Mouse (Mus musculus) neural tube, embryonic 13.5 days (tissue): ENCODE measurements at regions not wholly inside any gene's neighbourhood (a gene's known extent, or its start where the extent isn't known, plus 50 kb on each side); places are given as distances from the start of the nearest gene placed in this dataset.

ENCODE experiments used
- ATAC-seq: fragments of 200-750 bp; cut with Nextera tagmentation; 2 replicates; pipeline ENCODE4 v1.8.0; 2017; ENCODE audit warnings: low read depth, mild to moderate bottlenecking, moderate TSS enrichment, moderate library complexity
- H3K27ac ChIP-seq: fragments of 300-500 bp; sonication (generic); replicated peaks from 2 replicates; pipeline ENCODE4 v1.5.1; 2015; ENCODE audit warnings: moderate library complexity, mild to moderate bottlenecking, inconsistent platforms
- H3K27me3 ChIP-seq: fragments of 300-500 bp; sonication (generic); 2 replicates; pipeline ENCODE4 v1.6.1; 2015; ENCODE audit warnings: mild to moderate bottlenecking, inconsistent platforms
- H3K36me3 ChIP-seq: fragments of 300-500 bp; sonication (generic); 2 replicates; pipeline ENCODE4 v1.6.1; 2015; ENCODE audit warnings: mild to moderate bottlenecking, inconsistent platforms
- H3K4me1 ChIP-seq: fragments of 300-500 bp; sonication (generic); replicated peaks from 2 replicates; pipeline ENCODE4 v1.6.1; 2015; ENCODE audit warnings: inconsistent platforms
- H3K4me2 ChIP-seq: fragments of 300-500 bp; sonication (generic); 2 replicates; pipeline ENCODE4 v1.6.1; 2015; ENCODE audit warnings: inconsistent platforms, mild to moderate bottlenecking, moderate library complexity
- H3K4me3 ChIP-seq: fragments of 300-500 bp; sonication (generic); 2 replicates; pipeline ENCODE4 v1.5.1; 2015; ENCODE audit warnings: mild to moderate bottlenecking, inconsistent platforms
- H3K9ac ChIP-seq: fragments of 300-500 bp; sonication (generic); 2 replicates; pipeline ENCODE4 v1.6.1; 2015; ENCODE audit warnings: moderate library complexity, mild to moderate bottlenecking, inconsistent platforms
- H3K9me3 ChIP-seq: fragments of 300-500 bp; sonication (generic); 2 replicates; pipeline ENCODE4 v1.6.1; 2016; ENCODE audit warnings: inconsistent platforms
- WGBS: fragments of 180-500 bp; shearing (Covaris S2); methylation state at CpG from one replicate; pipeline ENCODE4 v1.1.7; 2015; 5-methylcytosine and 5-hydroxymethylcytosine counted together

DNA sequence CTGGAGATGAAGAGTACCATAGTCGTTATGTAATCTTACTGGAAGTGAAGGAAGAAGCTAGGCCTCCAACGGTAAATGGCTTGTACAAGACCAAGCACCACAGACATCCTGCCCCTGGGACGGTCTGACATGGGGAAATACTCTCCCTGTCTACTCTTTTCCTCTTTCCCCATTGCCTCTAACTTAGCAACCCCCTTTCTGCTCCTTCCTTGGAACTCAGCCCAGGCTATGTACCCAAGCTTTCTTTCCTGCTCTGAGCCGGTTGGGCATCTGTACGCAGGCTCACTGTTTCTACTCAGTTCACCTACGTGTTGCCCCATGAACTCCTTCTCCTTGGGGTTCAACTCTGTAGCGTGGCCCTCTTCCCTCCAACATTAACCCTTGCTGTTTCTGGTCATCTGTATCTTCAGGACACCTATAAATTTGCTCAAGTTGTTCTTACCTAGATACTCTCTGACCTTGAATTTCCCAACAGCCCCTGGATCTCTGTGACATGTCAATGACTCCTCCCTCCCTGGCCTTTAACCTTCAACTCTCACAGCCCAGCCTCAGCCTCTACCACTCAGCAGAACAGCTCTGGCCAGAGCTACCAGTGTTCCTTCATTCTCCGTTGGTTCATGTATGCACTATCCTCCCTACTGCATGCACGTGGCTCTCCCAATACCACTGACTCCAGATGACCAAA lies 71.0 kb upstream of the Usp24 start:
- Histone ChIP-seq H3K27me3 (no peaks in the 10 kb centered on the region), H3K9ac (no peak overlapping the region), H3K4me1 (no peaks in the 10 kb centered on the region), H3K4me2 (no peak overlapping the region), H3K27ac (no peak overlapping the region), H3K9me3 (no peaks in the 10 kb centered on the region), H3K36me3 (no peaks in the 10 kb centered on the region), H3K4me3 (no peak overlapping the region)
- ATAC-seq: no peak
- WGBS: 90% methylated on average over 9 of the region's 9 CpGs

DNA sequence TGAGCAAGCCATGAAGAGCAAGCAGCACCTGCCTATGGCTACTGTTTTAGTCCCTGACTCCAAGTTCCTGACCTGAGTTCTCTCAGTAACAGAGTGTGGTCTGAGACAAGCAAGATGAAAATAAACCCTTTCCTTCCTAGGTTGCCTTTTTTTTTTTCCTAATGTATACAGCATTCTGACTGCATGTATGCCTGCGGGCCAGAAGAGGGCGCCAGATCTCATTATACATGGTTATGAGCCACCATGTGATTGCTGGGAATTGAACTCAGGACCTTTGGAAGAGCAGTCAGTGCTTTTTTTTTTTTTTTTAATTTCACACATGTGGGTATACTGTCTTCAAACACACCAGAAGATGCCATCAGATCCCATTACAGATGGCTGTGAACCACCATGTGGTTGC lies 69.3 kb upstream of the Usp24 start:
- Histone ChIP-seq H3K36me3 (no peaks in the 10 kb centered on the region), H3K4me3 (no peak overlapping the region), H3K27me3 (no peaks in the 10 kb centered on the region), H3K4me2 (no peak overlapping the region), H3K9me3 (no peaks in the 10 kb centered on the region), H3K9ac (no peak overlapping the region), H3K4me1 (no peaks in the 10 kb centered on the region), H3K27ac (no peak overlapping the region)
- WGBS: 74% methylated on average over 2 of the region's 2 CpGs
- no peak for ATAC-seq

DNA sequence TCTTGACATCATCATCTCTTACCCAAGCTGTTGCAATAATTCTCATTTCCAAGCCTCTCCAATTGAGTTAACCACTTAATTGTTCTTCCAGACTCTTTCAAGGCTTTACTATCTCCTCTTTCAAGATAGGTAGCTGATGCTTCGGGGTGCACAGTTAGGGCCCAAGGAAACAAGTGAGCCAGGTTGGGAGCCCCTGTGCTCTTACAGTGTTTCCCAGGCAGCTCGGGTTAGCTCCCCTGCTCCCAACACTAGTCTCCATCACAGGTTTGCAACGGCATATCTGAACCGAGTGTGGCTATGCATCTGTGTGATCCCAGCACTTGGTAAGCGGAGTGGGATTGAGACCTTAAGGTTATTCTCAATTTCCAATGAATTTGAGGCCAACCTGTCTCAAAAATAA lies 68.6 kb upstream of the Usp24 start:
- H3K4me3 ChIP-seq: no peak overlapping the region
- H3K4me1 ChIP-seq: no peaks in the 10 kb centered on the region
- H3K27me3 ChIP-seq: no peaks in the 10 kb centered on the region
- H3K27ac ChIP-seq: no peak overlapping the region
- H3K9me3 ChIP-seq: no peaks in the 10 kb centered on the region; the same call in 1 of the 2 replicates
- H3K36me3 ChIP-seq: no peaks in the 10 kb centered on the region
- H3K4me2 ChIP-seq: no peak overlapping the region
- 93% methylated on average over 5 of the region's 5 CpGs for WGBS
- no peak for ATAC-seq
- no peak overlapping the region for H3K9ac ChIP-seq

DNA sequence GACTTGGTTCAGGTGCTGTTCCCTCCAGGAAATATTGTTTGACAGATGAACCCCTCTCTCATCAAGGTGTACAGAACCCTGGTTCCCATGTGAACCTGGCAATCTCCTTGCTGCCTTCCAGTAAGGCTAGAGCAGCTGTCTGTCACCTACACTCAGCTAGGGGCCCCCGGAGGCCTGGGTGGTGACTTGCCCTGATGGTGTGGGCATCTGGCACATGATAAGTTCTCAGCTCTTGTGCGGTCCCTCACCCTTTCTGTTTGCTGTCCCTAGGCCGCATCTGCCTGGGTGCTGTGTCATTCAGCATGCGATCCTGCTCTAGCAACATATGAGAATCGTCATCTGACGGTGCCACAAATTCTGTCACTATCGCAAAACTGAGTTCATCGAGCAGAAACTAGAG lies 67.7 kb upstream of the Usp24 start:
- no peak overlapping the region for H3K4me3 ChIP-seq
- no peaks in the 10 kb centered on the region; the same call in 1 of the 2 replicates for H3K9me3 ChIP-seq
- H3K36me3 ChIP-seq: no peaks in the 10 kb centered on the region
- no peaks in the 10 kb centered on the region for H3K27me3 ChIP-seq
- H3K4me1 ChIP-seq: no peaks in the 10 kb centered on the region
- no peak overlapping the region for H3K4me2 ChIP-seq
- WGBS: 98% methylated on average over 8 of the region's 8 CpGs
- no peak for ATAC-seq
- H3K27ac ChIP-seq: no peak overlapping the region
- no peak overlapping the region for H3K9ac ChIP-seq

DNA sequence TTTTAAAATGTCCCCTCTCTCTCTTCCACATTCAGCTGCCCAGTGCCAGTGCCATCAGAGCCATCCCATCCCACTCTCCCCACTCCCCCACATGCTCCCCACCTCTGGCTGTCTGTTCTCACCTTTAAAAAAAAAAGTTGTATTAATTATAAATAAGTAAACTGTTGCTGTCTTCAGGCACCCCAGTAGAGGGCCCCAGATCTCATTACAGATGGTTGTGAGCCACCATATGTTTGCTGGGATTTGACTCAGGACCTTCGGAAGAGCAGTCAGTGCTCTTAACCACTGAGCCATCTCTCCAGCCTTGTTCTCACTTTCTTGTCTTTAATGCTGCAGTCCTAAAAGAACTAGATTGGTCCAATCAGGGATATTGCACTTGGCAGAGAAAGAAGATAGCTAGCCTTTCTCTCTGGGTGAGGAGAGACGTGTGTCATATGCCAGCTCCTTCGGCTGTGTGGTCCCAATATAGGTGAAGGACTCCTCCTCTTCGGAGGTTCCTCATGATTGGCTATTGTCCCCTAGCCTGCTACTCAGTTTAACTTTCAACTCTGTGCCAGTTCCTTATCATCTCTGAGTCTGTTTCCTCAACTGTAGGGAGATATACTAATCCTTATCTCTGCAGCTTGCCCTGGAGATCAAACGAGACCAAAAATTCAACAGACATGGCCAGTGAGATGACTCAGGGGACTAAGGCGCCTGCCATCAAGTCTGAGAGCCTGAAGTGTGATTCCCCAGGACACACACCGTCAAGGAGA lies 66.8 kb upstream of the Usp24 start:
- 92% methylated on average over 7 of the region's 7 CpGs for WGBS
- Histone ChIP-seq H3K9me3 (no peaks in the 10 kb centered on the region; the same call in 1 of the 2 replicates), H3K4me2 (no peak overlapping the region), H3K9ac (no peak overlapping the region), H3K27ac (no peak overlapping the region), H3K27me3 (no peaks in the 10 kb centered on the region), H3K4me3 (no peak overlapping the region), H3K4me1 (no peaks in the 10 kb centered on the region), H3K36me3 (no peaks in the 10 kb centered on the region)
- no peak for ATAC-seq

DNA sequence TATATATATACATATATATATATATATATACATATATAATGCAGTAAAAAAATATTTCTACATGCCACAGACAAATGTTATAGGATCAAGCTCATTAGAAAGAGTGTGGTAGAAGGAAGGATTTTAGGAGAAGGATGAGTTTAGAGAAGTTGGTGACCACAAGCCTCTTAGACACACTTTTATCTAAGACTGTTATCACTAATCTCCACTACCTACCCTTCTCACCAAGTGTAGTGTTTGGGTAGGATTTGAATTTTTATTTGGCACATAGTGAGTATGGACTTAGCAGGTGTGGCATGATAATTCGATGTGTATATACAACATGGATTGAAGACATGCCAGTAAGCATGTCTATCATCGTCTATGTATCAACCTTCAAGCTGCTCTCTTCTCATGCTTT lies 66.0 kb upstream of the Usp24 start:
- ATAC-seq: no peak
- no peak overlapping the region for H3K27ac ChIP-seq
- no peak overlapping the region for H3K4me2 ChIP-seq
- no peaks in the 10 kb centered on the region for H3K36me3 ChIP-seq
- H3K9me3 ChIP-seq: no peaks in the 10 kb centered on the region; the same call in 1 of the 2 replicates
- no peak overlapping the region for H3K4me3 ChIP-seq
- no peaks in the 10 kb centered on the region for H3K27me3 ChIP-seq
- H3K4me1 ChIP-seq: no peaks in the 10 kb centered on the region
- 89% methylated on average over 2 of the region's 2 CpGs for WGBS
- no peak overlapping the region for H3K9ac ChIP-seq

DNA sequence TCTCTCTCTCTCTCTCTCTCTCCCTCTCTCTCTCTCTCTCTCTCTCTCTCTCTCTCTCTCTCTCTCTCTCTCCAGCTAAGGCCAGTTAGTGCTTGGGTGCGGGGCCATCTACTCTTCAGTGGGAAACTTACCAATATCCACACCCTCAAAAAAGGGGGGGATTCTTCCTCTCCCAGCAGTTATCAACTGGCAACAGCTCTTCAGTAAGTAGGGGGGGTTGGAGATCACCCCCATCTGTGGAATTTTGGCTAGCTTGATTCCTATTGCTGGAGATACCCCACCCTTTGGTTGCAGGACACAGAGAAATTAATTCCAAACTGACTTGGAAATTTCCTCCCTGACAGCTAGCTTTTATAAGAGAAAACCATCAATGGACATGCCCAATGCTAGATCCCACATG lies 64.6 kb upstream of the Usp24 start:
- Histone ChIP-seq H3K4me2 (no peak overlapping the region), H3K27ac (no peak overlapping the region), H3K9ac (no peak overlapping the region), H3K4me3 (no peak overlapping the region), H3K4me1 (peaks cover 4% of the 10 kb centered on the region), H3K9me3 (no peaks in the 10 kb centered on the region; the same call in 1 of the 2 replicates), H3K27me3 (no peaks in the 10 kb centered on the region), H3K36me3 (no peaks in the 10 kb centered on the region)
- 100% methylated on average over 1 of the region's 1 CpGs for WGBS
- no peak for ATAC-seq

DNA sequence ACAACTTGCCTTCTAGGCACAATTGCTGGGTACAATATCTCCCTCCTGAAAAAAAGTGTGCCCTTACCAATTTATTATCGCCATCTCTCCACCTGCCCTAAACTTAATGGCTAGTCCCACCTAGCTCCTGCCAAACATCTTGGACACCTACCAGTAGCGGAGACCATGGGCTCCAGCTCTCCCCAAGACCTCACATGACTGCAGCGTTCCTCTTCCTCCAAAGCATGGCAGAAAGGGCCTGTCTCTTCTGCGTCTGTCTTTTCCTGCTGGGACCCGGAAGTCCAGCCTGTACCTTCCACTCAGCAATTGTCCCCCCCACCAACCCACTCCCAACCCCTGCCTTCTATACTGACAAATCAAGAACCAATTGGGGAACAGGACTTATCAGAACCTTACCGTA lies 63.1 kb upstream of the Usp24 start:
- H3K4me2 ChIP-seq: no peak overlapping the region
- no peaks in the 10 kb centered on the region for H3K36me3 ChIP-seq
- H3K27me3 ChIP-seq: no peaks in the 10 kb centered on the region
- 90% methylated on average over 6 of the region's 6 CpGs for WGBS
- H3K4me1 ChIP-seq: peaks cover 9% of the 10 kb centered on the region
- H3K27ac ChIP-seq: no peak overlapping the region
- no peak overlapping the region for H3K4me3 ChIP-seq
- H3K9ac ChIP-seq: no peak overlapping the region
- H3K9me3 ChIP-seq: no peaks in the 10 kb centered on the region; the same call in 1 of the 2 replicates
- no peak for ATAC-seq

DNA sequence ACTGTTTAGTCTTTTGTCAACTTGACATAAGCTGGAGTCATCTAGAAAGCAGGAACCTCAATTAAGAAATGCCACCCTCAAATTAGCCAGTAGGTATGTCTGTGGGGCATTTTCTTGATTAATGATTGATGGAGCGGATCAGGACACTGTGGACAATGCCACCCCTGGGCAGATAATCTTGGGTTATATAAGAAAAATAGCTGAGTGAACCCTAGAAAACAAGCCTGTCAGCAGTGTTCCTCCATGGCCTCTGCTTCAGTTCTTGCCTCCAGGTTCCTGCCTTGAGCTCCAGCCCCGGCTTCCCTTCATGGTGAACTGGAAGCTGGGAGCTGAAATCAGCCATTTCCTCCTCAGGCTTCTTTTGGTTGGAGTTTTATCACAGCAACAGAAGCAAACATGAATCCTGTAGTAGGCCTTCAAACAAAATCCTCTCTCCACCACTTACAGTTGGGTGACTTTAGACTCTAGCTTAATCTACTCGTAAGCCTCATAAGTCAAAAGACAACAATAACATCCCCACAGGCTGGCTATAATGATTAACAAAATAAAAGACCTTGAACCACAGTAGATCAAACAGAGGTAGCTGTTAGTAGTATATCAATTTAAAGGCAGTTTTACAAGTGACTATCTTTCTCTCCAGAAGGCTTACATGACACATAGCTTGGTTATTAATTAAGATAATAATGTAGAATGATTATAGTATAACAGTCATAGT lies 61.1 kb upstream of the Usp24 start:
- ATAC-seq: no peak
- Histone ChIP-seq H3K27ac (no peak overlapping the region), H3K4me3 (no peak overlapping the region), H3K9me3 (no peaks in the 10 kb centered on the region; the same call in 1 of the 2 replicates), H3K27me3 (no peaks in the 10 kb centered on the region), H3K4me2 (no peak overlapping the region), H3K36me3 (no peaks in the 10 kb centered on the region), H3K9ac (no peak overlapping the region), H3K4me1 (peaks cover 9% of the 10 kb centered on the region)
- WGBS: 81% methylated on average over 3 of the region's 3 CpGs

DNA sequence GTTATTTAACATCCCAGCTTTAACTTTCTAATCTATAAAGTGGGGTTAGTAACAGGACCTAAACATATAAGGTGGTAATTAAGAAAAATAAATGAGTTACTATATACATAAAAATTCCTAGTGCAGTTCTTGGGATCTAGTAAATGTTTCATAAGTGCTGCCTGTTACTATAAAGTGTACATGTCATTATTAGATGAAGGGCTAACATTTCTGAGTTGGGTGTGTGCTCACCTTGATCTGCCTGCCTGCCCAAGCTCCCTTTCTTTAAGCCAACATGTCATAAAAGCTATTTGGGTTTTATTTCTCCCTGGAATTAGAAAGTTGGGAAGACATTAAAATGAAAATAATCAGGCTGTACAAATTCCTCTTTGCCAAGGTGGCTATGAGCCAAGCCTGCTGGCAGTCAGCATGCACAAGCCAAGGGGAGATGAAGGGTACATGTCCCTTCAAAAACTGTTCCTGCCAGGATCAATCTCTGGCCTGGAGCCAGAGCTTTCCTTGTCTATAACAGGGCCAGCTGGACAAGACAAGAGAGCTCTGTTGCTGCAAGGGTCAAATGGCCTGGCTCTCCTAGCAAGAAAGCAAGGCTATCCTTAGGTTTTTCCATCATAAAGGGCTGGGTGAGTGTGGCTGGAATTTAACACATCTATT lies 59.9 kb upstream of the Usp24 start:
- Histone ChIP-seq H3K27me3 (no peaks in the 10 kb centered on the region), H3K9me3 (no peaks in the 10 kb centered on the region; the same call in 1 of the 2 replicates), H3K4me2 (no peak overlapping the region), H3K9ac (no peak overlapping the region), H3K4me3 (no peak overlapping the region), H3K36me3 (no peaks in the 10 kb centered on the region), H3K4me1 (peaks cover 9% of the 10 kb centered on the region), H3K27ac (0 out of 2 replicates have a peak overlapping the region, but pooled peaks have one; percentile 25)
- peak; percentile 32; the same call in 1 of the 2 replicates for ATAC-seq

DNA sequence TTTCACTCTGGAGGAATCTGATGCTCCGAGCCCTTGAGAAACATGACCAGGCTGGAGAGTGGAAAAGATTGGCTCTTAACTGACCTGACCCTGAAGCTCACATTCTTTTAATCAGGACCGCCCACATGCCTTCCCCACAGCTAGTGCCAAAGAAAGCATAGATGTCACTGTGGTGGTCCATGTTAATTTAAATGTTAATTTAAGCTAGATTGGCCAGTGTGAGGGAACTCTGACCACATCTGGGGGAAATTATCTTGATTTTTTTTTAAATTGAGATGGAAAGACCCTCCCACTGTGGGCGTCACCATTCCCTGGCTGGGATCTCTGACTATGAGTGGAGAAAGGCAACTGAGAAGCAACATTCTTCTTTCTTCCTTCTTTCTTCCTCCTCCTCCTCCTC lies 54.6 kb upstream of the Usp24 start:
- no peak overlapping the region for H3K27ac ChIP-seq
- no peaks in the 10 kb centered on the region for H3K9me3 ChIP-seq
- ATAC-seq: no peak
- no peaks in the 10 kb centered on the region for H3K36me3 ChIP-seq
- H3K27me3 ChIP-seq: no peaks in the 10 kb centered on the region
- no peak overlapping the region for H3K4me2 ChIP-seq
- no peak overlapping the region for H3K9ac ChIP-seq
- no peak overlapping the region for H3K4me3 ChIP-seq
- peaks cover 5% of the 10 kb centered on the region for H3K4me1 ChIP-seq
- WGBS: 86% methylated on average over 3 of the region's 3 CpGs
